Mouse (Mus musculus): ENCODE measurements at regions not wholly inside any gene's neighbourhood (a gene's known extent, or its start where the extent isn't known, plus 50 kb on each side); places are given as distances from the start of the nearest gene placed in this dataset.
A peak's percentile ranks its signal among the peaks of the same experiment; 100 is the strongest.

GRCm38 (mm10) chr3:58168522-58169185, 245.9 kb upstream of the Tsc22d2 start:
- H3K4me2 ChIP-seq (ENCODE audit: low read length): 0 out of 2 replicates have a peak overlapping the region, but pooled peaks have one; percentile 21
- H3K9ac ChIP-seq (ENCODE audit: low read depth, low read length): no peak overlapping the region
- no peaks in the 10 kb centered on the region for H3K4me1 ChIP-seq (ENCODE audit: control insufficient read depth, insufficient read depth, low read length)
- H3K4me3 ChIP-seq (ENCODE audit: low read depth, low read length): no peak overlapping the region
- no peak overlapping the region for H3K27ac ChIP-seq (ENCODE audit: low read length)
- H3K36me3 ChIP-seq (ENCODE audit: control insufficient read depth, insufficient read depth, low read length): no peaks in the 10 kb centered on the region
- 38% methylated on average over 14 of the region's 14 CpGs for WGBS
- no peaks in the 10 kb centered on the region for H3K27me3 ChIP-seq (ENCODE audit: control insufficient read depth, insufficient read depth, low read depth, low read length)
- no peaks in the 10 kb centered on the region for H3K9me3 ChIP-seq (replicated peaks; ENCODE audit: control insufficient read depth, low read length, poor library complexity, severe bottlenecking)
- no peak for ATAC-seq

- H3K4me3 ChIP-seq (ENCODE audit: low read depth, low read length): no peak overlapping the region
- H3K27ac ChIP-seq (ENCODE audit: low read length): no peak overlapping the region
- no peaks in the 10 kb centered on the region for H3K4me1 ChIP-seq (ENCODE audit: control insufficient read depth, insufficient read depth, low read length)
- no peaks in the 10 kb centered on the region for H3K9me3 ChIP-seq (replicated peaks; ENCODE audit: control insufficient read depth, low read length, poor library complexity, severe bottlenecking)
- no peak overlapping the region for H3K9ac ChIP-seq (ENCODE audit: low read depth, low read length)
- ATAC-seq: no peak
- H3K4me2 ChIP-seq (ENCODE audit: low read length): no peak overlapping the region
- no peaks in the 10 kb centered on the region for H3K27me3 ChIP-seq (ENCODE audit: control insufficient read depth, insufficient read depth, low read depth, low read length)
- H3K36me3 ChIP-seq (ENCODE audit: control insufficient read depth, insufficient read depth, low read length): no peaks in the 10 kb centered on the region
- 74% methylated on average over 6 of the region's 6 CpGs for WGBS
These were observed 244.7 kb upstream of the Tsc22d2 start for GRCm38 (mm10) chr3:58169786-58170185.

GRCm38 (mm10) chr3:58172096-58172495, 242.4 kb upstream of the Tsc22d2 start:
- Histone ChIP-seq H3K36me3 (ENCODE audit: control insufficient read depth, insufficient read depth, low read length) (no peaks in the 10 kb centered on the region), H3K4me3 (ENCODE audit: low read depth, low read length) (no peak overlapping the region), H3K4me2 (ENCODE audit: low read length) (no peak overlapping the region), H3K27me3 (ENCODE audit: control insufficient read depth, insufficient read depth, low read depth, low read length) (no peaks in the 10 kb centered on the region), H3K27ac (ENCODE audit: low read length) (no peak overlapping the region), H3K9ac (ENCODE audit: low read depth, low read length) (no peak overlapping the region), H3K9me3 (replicated peaks; ENCODE audit: control insufficient read depth, low read length, poor library complexity, severe bottlenecking) (no peaks in the 10 kb centered on the region), H3K4me1 (ENCODE audit: control insufficient read depth, insufficient read depth, low read length) (no peaks in the 10 kb centered on the region)
- ATAC-seq: no peak
- WGBS: 92% methylated on average over 5 of the region's 5 CpGs

- Histone ChIP-seq H3K4me1 (ENCODE audit: control insufficient read depth, insufficient read depth, low read length) (no peaks in the 10 kb centered on the region), H3K9me3 (replicated peaks; ENCODE audit: control insufficient read depth, low read length, poor library complexity, severe bottlenecking) (no peaks in the 10 kb centered on the region), H3K36me3 (ENCODE audit: control insufficient read depth, insufficient read depth, low read length) (no peaks in the 10 kb centered on the region), H3K4me3 (ENCODE audit: low read depth, low read length) (no peak overlapping the region), H3K27ac (ENCODE audit: low read length) (no peak overlapping the region), H3K9ac (ENCODE audit: low read depth, low read length) (no peak overlapping the region), H3K27me3 (ENCODE audit: control insufficient read depth, insufficient read depth, low read depth, low read length) (no peaks in the 10 kb centered on the region), H3K4me2 (ENCODE audit: low read length) (no peak overlapping the region)
- ATAC-seq: no peak
- WGBS: 83% methylated on average over 1 of the region's 1 CpGs
These were observed 240.7 kb upstream of the Tsc22d2 start for GRCm38 (mm10) chr3:58173821-58174220.

- no peaks in the 10 kb centered on the region for H3K9me3 ChIP-seq (replicated peaks; ENCODE audit: control insufficient read depth, low read length, poor library complexity, severe bottlenecking)
- H3K36me3 ChIP-seq (ENCODE audit: control insufficient read depth, insufficient read depth, low read length): no peaks in the 10 kb centered on the region
- no peak overlapping the region for H3K27ac ChIP-seq (ENCODE audit: low read length)
- ATAC-seq: no peak
- no peak overlapping the region for H3K4me3 ChIP-seq (ENCODE audit: low read depth, low read length)
- no peaks in the 10 kb centered on the region for H3K27me3 ChIP-seq (ENCODE audit: control insufficient read depth, insufficient read depth, low read depth, low read length)
- no peak overlapping the region for H3K4me2 ChIP-seq (ENCODE audit: low read length)
- WGBS: 62% methylated on average over 3 of the region's 3 CpGs
- no peaks in the 10 kb centered on the region for H3K4me1 ChIP-seq (ENCODE audit: control insufficient read depth, insufficient read depth, low read length)
- H3K9ac ChIP-seq (ENCODE audit: low read depth, low read length): no peak overlapping the region
These were observed 232.8 kb upstream of the Tsc22d2 start for GRCm38 (mm10) chr3:58181715-58182114.

- H3K36me3 ChIP-seq (ENCODE audit: control insufficient read depth, insufficient read depth, low read length): no peaks in the 10 kb centered on the region
- no peaks in the 10 kb centered on the region for H3K27me3 ChIP-seq (ENCODE audit: control insufficient read depth, insufficient read depth, low read depth, low read length)
- no peaks in the 10 kb centered on the region for H3K4me1 ChIP-seq (ENCODE audit: control insufficient read depth, insufficient read depth, low read length)
- no peak overlapping the region for H3K9ac ChIP-seq (ENCODE audit: low read depth, low read length)
- no peak overlapping the region for H3K27ac ChIP-seq (ENCODE audit: low read length)
- 87% methylated on average over 4 of the region's 4 CpGs for WGBS
- no peak overlapping the region for H3K4me2 ChIP-seq (ENCODE audit: low read length)
- ATAC-seq: no peak
- H3K9me3 ChIP-seq (replicated peaks; ENCODE audit: control insufficient read depth, low read length, poor library complexity, severe bottlenecking): no peaks in the 10 kb centered on the region
- H3K4me3 ChIP-seq (ENCODE audit: low read depth, low read length): no peak overlapping the region
These were observed 232.2 kb upstream of the Tsc22d2 start for GRCm38 (mm10) chr3:58182299-58182698.

- no peaks in the 10 kb centered on the region for H3K4me1 ChIP-seq (ENCODE audit: control insufficient read depth, insufficient read depth, low read length)
- H3K27ac ChIP-seq (ENCODE audit: low read length): no peak overlapping the region
- H3K9ac ChIP-seq (ENCODE audit: low read depth, low read length): no peak overlapping the region
- H3K4me3 ChIP-seq (ENCODE audit: low read depth, low read length): no peak overlapping the region
- H3K36me3 ChIP-seq (ENCODE audit: control insufficient read depth, insufficient read depth, low read length): no peaks in the 10 kb centered on the region
- H3K4me2 ChIP-seq (ENCODE audit: low read length): no peak overlapping the region
- no peaks in the 10 kb centered on the region for H3K27me3 ChIP-seq (ENCODE audit: control insufficient read depth, insufficient read depth, low read depth, low read length)
- H3K9me3 ChIP-seq (replicated peaks; ENCODE audit: control insufficient read depth, low read length, poor library complexity, severe bottlenecking): no peaks in the 10 kb centered on the region
- ATAC-seq: no peak
- 62% methylated on average over 3 of the region's 3 CpGs for WGBS
These were observed 231.2 kb upstream of the Tsc22d2 start for GRCm38 (mm10) chr3:58183279-58183678.

- H3K9me3 ChIP-seq (replicated peaks; ENCODE audit: control insufficient read depth, low read length, poor library complexity, severe bottlenecking): peaks cover 5% of the 10 kb centered on the region; the same call in 1 of the 2 replicates
- no peak for ATAC-seq
- no peak overlapping the region for H3K27ac ChIP-seq (ENCODE audit: low read length)
- H3K4me3 ChIP-seq (ENCODE audit: low read depth, low read length): no peak overlapping the region
- no peak overlapping the region for H3K4me2 ChIP-seq (ENCODE audit: low read length)
- H3K9ac ChIP-seq (ENCODE audit: low read depth, low read length): no peak overlapping the region
- H3K27me3 ChIP-seq (ENCODE audit: control insufficient read depth, insufficient read depth, low read depth, low read length): no peaks in the 10 kb centered on the region
- no peaks in the 10 kb centered on the region for H3K4me1 ChIP-seq (ENCODE audit: control insufficient read depth, insufficient read depth, low read length)
- no peaks in the 10 kb centered on the region for H3K36me3 ChIP-seq (ENCODE audit: control insufficient read depth, insufficient read depth, low read length)
- WGBS: 90% methylated on average over 6 of the region's 6 CpGs
These were observed 214.1 kb upstream of the Tsc22d2 start for GRCm38 (mm10) chr3:58200462-58200861.

- H3K9ac ChIP-seq (ENCODE audit: low read depth, low read length): no peak overlapping the region
These were observed 211.7 kb upstream of the Tsc22d2 start for GRCm38 (mm10) chr3:58202816-58203215.

More at GRCm38 (mm10) chr3:58202816-58203215, 211.7 kb upstream of the Tsc22d2 start:
- Histone ChIP-seq H3K27me3 (ENCODE audit: control insufficient read depth, insufficient read depth, low read depth, low read length) (no peaks in the 10 kb centered on the region), H3K4me1 (ENCODE audit: control insufficient read depth, insufficient read depth, low read length) (no peaks in the 10 kb centered on the region), H3K36me3 (ENCODE audit: control insufficient read depth, insufficient read depth, low read length) (no peaks in the 10 kb centered on the region), H3K4me3 (ENCODE audit: low read depth, low read length) (no peak overlapping the region), H3K4me2 (ENCODE audit: low read length) (no peak overlapping the region), H3K27ac (ENCODE audit: low read length) (no peak overlapping the region), H3K9me3 (replicated peaks; ENCODE audit: control insufficient read depth, low read length, poor library complexity, severe bottlenecking) (peaks cover 5% of the 10 kb centered on the region; the same call in 1 of the 2 replicates)
- WGBS: 79% methylated on average over 5 of the region's 5 CpGs
- ATAC-seq: no peak
